Mouse (Mus musculus) adrenal gland (tissue): Measurements from ENCODE around the gene Rbm47.

ENCODE experiments used
- intact Hi-C: fragments of 180-260 bp; cut with DNase I; formaldehyde crosslinking; loops from one replicate; pipeline ENCODE4 v1.15.1; 2025

Gene Rbm47

GRCm38 (mm10) chr5:66089600-66089999 is 83.3 kb downstream of the Rbm47 start:
- intact Hi-C loops = loop anchor here (5.0 to 10.0 kb wide), 2 partner anchors 38 to 145 kb away; no protein-coding TSS in a partner anchor

- intact Hi-C loops = loop anchor here (5.0 to 10.0 kb wide), 2 partner anchors 38 to 146 kb away; no protein-coding TSS in a partner anchor
These were observed 84.0 kb downstream of the Rbm47 start for GRCm38 (mm10) chr5:66088902-66089295.

- intact Hi-C loops = loop anchor here (5.0 to 10.0 kb wide), 2 partner anchors 39 to 146 kb away; no protein-coding TSS in a partner anchor
These were observed 84.5 kb downstream of the Rbm47 start for GRCm38 (mm10) chr5:66088247-66088901.

- intact Hi-C loops = loop anchor here (5.0 to 10.0 kb wide), 2 partner anchors 40 to 148 kb away; no protein-coding TSS in a partner anchor
These were observed 86.0 kb downstream of the Rbm47 start for GRCm38 (mm10) chr5:66086952-66087351.

GRCm38 (mm10) chr5:66086304-66086703 is 86.6 kb downstream of the Rbm47 start:
- intact Hi-C loops = loop anchor here (5.0 to 10.0 kb wide), 2 partner anchors 41 to 148 kb away; no protein-coding TSS in a partner anchor

GRCm38 (mm10) chr5:66085478-66085877 is 87.4 kb downstream of the Rbm47 start:
- intact Hi-C loops = loop anchor here (5.0 to 10.0 kb wide), 2 partner anchors 42 to 149 kb away; no protein-coding TSS in a partner anchor

- intact Hi-C loops = loop anchor here (10.0 kb wide), 1 partner anchor 150 kb away; no protein-coding TSS in a partner anchor
These were observed 88.4 kb downstream of the Rbm47 start for GRCm38 (mm10) chr5:66084541-66084940.

DNA sequence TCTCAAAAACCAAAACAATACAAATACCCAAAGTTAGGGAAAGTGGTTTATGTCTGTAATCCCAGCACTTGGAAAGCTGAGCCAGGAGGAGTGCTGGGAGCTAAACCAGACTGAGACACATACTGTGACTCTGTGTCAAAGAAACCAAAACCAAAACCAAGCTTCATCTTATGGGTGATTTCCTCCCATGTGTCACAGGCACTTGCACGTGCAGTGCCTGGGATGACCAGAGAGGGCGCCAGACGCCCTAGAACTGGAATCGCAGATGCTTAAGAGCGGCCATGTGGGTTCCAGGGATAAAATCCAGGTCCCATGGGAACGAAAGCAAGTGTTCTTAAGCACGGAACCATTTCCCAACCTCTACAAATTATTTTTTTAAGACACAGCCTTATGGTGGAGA is 89.6 kb downstream of the Rbm47 start:
- intact Hi-C loops = loop anchor here (10.0 kb wide), 1 partner anchor 151 kb away; no protein-coding TSS in a partner anchor

- intact Hi-C loops = loop anchor here (10.0 kb wide), 1 partner anchor 153 kb away; no protein-coding TSS in a partner anchor
These were observed 90.7 kb downstream of the Rbm47 start for GRCm38 (mm10) chr5:66082229-66082572.

DNA sequence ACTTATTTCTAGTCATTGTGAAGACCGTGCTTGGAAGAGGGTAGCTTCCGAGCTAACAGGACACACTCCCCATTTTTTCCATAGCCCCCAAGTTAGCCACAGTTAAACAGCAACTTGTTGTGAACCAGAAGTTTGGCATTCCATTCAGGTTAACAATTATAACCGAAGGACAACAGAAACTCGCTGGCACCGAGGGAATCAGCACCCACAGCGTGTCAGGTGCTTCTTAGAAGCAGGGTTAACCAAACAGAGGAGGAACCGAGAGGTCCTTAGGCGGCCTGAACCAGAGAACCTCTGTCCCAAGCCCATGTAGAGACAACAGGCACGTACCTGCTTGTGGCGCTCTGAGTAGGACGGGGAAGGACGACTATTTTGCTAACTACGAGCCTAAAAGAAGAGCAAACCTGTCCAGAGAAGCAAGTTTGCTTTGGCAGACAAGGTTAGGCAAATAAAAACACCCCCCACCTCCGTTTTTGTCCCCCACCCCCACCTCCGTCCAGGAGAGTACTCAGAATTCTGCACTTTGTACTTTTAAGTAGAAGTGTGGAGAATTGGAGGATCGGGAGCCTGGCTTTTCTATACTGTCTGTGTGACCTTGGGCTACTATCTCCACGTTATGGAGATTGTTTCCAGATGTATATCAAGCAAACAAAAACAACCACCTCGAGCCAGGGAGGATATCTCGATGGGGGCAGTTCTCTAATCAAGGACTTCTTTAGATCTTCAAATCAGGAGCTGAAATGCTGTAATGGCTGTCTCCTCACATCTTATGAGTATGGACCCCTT is 91.3 kb downstream of the Rbm47 start:
- intact Hi-C loops = loop anchor here (10.0 kb wide), 1 partner anchor 153 kb away; no protein-coding TSS in a partner anchor

DNA sequence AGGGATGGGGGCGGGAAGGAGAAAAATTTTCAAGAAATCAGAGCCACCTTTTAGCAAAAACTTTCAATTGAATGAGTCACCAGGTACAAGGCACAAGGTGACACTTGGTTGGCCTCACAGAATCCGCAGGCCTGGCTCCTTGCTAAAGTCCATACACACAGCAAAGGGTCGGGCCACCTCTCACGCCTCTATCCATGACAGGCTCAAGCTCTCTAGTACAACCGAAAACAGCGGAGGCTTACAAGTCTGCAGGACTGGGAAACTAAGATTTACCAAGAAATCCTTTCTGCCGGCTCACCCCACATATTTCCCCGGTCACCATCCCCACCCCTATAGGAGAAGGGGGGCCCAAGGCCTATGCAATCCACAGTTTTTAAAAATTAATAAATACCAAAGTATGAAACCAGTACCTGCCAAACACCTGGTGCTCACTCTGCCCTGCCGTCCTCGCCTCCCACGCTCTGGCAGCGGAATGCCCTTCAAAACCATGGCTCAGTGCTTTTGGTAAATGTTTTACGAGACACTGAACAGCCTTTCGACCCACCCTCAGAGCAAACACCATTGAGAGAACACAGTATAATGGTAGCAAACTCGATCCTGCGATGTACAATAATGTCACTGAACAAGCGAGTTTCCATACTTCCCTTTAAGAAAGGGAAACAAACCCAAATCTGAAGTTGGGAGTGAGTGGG is 92.2 kb downstream of the Rbm47 start:
- intact Hi-C loops = loop anchor here (10.0 kb wide), 1 partner anchor 154 kb away; no protein-coding TSS in a partner anchor

- intact Hi-C loops = loop anchor here (10.0 kb wide), 1 partner anchor 155 kb away; no protein-coding TSS in a partner anchor
These were observed 93.3 kb downstream of the Rbm47 start for GRCm38 (mm10) chr5:66079358-66080179.

- intact Hi-C loops = no loop called here
These were observed 94.4 kb downstream of the Rbm47 start for GRCm38 (mm10) chr5:66078491-66079012.

DNA sequence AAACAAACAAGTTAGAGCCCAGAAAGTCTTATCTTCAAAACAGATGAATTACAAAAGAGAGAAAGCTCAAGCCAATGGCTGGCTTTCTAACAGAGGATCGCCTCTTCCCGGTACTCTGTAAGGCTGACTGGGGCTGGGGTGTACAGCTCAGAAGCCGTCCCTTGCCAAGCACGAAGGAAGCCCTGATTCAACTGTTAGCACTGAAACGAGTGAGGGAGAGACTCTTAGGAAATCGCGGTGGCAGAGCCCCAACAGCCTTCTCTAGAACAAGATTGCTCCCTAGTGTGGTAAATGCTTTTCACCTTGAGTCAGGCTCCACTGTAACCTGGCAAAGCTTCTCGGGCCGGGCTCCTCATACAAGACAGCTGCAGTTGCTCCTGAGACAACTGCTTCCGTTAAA is 95.5 kb downstream of the Rbm47 start:
- intact Hi-C loops = no loop called here

- intact Hi-C loops = no loop called here
These were observed 96.1 kb downstream of the Rbm47 start for GRCm38 (mm10) chr5:66076685-66077301.

DNA sequence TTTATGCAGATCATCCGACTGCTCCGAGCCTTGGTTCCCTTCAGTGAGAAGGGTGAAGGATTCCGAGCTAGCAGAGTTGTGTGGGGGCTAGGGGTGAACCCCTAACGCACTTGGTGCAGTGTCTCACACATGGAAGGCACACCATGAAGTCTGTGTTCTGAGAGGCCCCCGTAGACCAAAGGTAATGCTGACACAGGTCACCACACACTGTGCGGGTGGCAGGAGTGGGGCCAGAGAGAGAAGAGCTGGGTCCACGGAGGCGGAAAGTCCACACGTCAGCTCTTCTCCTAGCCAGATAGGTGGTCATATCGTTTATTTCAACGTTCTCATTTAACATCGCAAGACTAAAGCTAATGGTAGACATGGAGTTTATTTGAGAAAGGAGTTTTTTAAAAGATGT is 97.0 kb downstream of the Rbm47 start:
- intact Hi-C loops = no loop called here

DNA sequence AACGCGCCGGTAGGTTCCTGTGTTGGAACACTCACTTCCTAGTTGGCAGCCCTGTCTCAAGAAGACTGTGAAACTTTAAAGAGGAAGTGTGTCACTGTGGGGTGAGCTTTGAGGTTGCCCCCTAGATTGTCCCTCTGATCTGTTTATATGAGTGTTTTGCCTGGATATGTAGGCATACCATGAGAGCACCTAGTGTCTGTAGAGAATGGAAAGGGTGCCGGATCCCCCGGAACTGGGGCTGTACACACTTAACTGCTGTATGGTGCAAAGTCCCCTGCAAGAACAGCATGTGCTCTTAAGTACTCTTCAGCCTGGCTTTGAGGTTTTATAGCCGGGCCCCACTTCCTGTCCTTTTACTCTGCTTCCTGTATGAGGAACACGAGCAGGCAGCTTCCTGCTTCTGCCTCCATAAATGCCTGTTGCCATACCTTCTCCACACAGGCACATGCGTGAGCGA is 97.9 kb downstream of the Rbm47 start:
- intact Hi-C loops = no loop called here

GRCm38 (mm10) chr5:66074235-66074634 is 98.7 kb downstream of the Rbm47 start:
- intact Hi-C loops = no loop called here

DNA sequence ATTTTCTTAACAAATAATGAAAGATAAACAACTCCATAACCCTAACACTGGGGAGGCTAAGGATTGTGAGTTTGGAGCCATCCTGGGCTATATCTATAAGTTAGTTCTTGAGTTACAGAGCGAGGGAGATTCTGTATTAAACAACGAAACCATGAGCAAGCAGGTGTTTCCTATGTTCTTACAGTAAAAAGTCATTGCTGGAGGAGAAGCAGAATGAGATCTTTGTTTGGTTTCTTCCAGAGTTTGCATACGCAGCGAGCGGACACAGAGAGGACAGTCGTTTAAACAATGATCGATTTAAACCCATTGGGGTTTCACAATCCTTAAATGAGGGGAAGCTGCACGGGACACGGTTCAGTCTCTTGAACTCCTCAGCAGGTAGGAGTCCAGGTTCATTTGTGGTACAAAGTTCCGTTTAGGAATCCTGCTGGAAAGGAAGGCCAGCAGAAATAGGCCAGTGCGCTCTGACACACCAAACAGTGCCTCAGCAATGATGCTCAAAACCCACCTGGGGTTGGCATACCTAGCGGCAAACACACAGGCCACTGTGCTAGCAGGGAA is 99.2 kb downstream of the Rbm47 start:
- intact Hi-C loops = no loop called here
